Mouse (Mus musculus): ENCODE results near the gene Id3. TPM values are rescaled to one million over a fixed set of nuclear protein-coding genes. Genes with fewer than 3 reads are reported as not detected.

The Id3 gene
- polyA plus RNA-seq, 1 experiment from 2014 or later: 576 TPM

DNA sequence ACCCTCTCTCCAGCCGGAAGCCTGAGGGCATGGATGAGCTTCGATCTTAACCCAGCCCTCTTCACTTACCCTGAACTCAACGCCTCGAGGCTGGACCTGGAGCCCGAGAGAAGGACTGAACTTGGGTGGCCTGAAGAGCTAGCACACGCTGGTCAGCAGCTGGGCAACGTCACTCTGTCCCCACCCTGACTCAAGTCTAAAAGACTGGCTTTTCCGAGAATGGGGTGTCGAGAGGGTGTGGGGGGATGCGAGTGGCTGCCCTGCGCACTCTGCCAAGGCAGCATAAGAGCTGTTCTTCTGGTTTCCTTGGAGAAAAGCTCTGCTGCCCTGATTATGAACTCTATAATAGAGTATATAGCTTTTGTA lies 1.6 kb downstream of the Id3 start:
- WGBS: under 1% methylated on average over 11 of the region's 11 CpGs
- H3K4me3 ChIP-seq: peak overlapping the region; percentile 92
- H3K27ac ChIP-seq: peak overlapping the region; percentile 100
- H3K4me1 ChIP-seq (replicated peaks): peaks cover 94% of the 10 kb centered on the region
- DNase-seq (ENCODE audit: low spot score): no peak
- peaks cover 13% of the 10 kb centered on the region for H3K36me3 ChIP-seq
- H3K9me3 ChIP-seq: no peaks in the 10 kb centered on the region
- peaks cover 11% of the 10 kb centered on the region; the same call in 1 of the 2 replicates for H3K27me3 ChIP-seq (ENCODE audit: insufficient read depth, poor library complexity, severe bottlenecking)

DNA sequence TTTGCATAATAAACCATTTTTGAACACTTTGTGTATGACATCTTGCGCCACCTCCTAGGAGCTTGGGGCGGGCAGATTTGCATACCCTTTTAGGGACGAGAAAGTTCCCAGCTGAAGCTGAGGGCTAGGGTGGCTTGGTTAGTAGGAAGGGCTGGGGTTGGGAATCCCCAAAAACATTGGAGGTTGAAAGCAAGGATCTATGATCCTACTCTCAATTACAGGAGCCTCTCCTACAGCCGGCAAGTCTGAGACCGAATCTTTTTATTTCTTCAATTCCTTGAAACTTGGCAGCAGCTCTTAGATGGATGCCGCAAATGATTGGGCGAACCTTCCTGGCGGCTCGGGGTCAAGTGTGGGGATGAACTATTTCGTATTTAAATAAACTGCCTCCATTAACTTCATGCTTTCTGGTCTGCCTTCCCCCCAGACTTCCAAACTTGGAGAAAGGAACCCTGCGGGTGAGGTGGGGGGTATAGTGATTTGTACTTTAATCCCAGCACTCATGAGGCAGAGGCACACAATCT lies 2.1 kb downstream of the Id3 start:
- Histone ChIP-seq H3K4me1 (replicated peaks) (peaks cover 94% of the 10 kb centered on the region), H3K36me3 (peaks cover 13% of the 10 kb centered on the region), H3K27ac (peak overlapping the region; percentile 100), H3K27me3 (ENCODE audit: insufficient read depth, poor library complexity, severe bottlenecking) (peaks cover 11% of the 10 kb centered on the region; the same call in 1 of the 2 replicates), H3K4me3 (peak overlapping the region; percentile 92), H3K9me3 (no peaks in the 10 kb centered on the region)
- WGBS: 8% methylated on average over 11 of the region's 11 CpGs
- no peak for DNase-seq (ENCODE audit: low spot score)

DNA sequence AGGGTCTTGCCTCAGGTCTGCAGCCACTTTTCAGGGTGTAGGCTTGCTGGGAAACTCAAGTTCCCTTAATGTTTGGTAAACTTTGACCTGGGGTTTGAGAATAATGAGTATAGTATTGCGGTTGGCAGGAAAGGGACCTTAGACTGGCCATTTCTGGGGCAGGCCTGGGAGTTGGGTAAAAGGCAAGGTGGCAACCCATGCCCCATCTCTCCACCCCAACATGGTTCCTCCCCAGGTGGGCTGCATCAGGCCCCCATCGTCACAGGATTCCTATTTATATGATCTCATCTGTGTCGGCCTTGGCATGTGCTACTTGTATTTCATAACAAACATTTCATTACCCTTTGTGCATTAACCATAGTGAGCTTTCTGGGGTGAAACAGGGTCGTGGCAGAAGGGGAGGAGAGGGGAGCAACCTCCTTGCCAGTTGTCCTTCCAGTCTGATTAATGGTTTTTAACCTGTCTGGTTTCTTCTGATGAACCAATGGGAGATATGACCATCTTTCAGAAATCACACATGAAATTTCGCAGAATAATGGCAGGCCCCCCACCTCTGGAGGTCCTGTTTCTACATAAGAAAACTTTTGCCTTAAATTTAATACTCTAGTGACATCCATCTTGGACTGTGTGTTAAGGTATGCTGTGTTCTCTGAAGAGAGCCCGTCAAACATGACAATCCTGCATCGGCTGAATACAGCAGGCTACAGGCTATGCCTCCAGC lies 2.9 kb downstream of the Id3 start:
- peak overlapping the region; percentile 100 for H3K27ac ChIP-seq
- peak overlapping the region; percentile 92 for H3K4me3 ChIP-seq
- no peaks in the 10 kb centered on the region for H3K9me3 ChIP-seq
- H3K4me1 ChIP-seq (replicated peaks): peaks cover 94% of the 10 kb centered on the region
- peaks cover 11% of the 10 kb centered on the region; the same call in 1 of the 2 replicates for H3K27me3 ChIP-seq (ENCODE audit: insufficient read depth, poor library complexity, severe bottlenecking)
- H3K36me3 ChIP-seq: peaks cover 13% of the 10 kb centered on the region
- no peak for DNase-seq (ENCODE audit: low spot score)
- WGBS: 14% methylated on average over 7 of the region's 7 CpGs

DNA sequence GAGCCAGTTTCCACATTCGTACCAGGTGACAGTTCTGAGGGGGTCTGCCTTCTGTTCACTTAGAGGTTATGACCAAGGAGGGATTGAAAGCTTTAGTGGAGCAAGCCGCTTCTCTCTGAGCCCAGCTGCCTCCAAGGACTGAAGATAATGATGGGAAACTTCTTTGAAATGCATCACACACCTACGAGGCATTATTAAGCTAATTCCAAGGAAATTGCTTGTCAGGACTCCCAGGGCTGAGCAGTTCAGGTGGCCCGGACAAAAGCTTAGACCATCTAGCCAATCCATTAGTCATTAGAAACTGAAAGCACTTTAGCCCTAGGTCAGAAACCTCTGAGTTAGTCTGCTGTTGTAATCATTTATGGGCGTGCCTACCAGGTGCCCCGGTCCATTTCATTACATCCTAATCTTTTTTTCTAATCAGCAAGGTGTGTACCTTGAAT lies 3.4 kb downstream of the Id3 start:
- H3K9me3 ChIP-seq: no peaks in the 10 kb centered on the region
- H3K4me1 ChIP-seq (replicated peaks): peaks cover 94% of the 10 kb centered on the region
- WGBS: 5% methylated on average over 6 of the region's 6 CpGs
- H3K36me3 ChIP-seq: peaks cover 13% of the 10 kb centered on the region
- peak overlapping the region; percentile 100 for H3K27ac ChIP-seq
- peak; percentile 39 for DNase-seq (ENCODE audit: low spot score)
- peaks cover 11% of the 10 kb centered on the region; the same call in 1 of the 2 replicates for H3K27me3 ChIP-seq (ENCODE audit: insufficient read depth, poor library complexity, severe bottlenecking)
- H3K4me3 ChIP-seq: peak overlapping the region; percentile 92

DNA sequence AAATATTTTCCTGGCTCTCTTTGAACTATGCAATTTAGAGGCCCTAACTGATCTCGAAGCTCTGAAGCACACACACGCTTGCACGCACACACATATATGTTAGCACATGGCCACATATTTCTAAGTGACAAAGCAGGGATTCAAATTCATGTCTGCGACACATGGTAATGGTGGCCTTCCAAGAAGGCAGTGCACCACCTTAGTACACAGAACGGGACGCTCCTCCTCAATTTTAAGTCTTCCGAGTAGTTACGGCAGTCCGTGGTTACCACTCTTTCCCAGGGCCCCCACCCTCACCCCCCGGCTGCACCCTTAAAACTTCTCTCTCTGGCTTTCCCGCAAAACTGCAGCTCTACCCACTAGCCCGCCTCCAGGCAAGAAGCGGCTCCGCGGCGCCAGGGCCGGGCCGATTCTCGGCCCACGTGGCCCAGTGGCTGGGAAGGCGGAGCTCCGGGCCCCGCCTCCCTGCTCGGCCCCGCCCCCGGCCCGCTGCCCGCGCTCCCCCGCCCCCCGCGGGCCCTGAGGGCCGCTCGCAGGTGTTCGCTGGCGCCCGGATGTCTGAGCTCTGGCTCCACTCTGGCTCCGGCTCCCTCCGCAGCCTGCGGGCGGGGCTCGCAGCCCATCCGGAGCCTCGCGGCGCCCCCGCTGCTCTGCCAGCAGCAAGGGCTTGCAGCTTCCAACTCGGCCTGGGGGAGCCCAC lies 4.3 kb downstream of the Id3 start:
- Histone ChIP-seq H3K9me3 (no peaks in the 10 kb centered on the region; the same call in 1 of the 2 replicates), H3K27me3 (ENCODE audit: insufficient read depth, poor library complexity, severe bottlenecking) (peaks cover 11% of the 10 kb centered on the region; the same call in 1 of the 2 replicates), H3K36me3 (peaks cover 13% of the 10 kb centered on the region), H3K27ac (peak overlapping the region; percentile 100), H3K4me3 (peak overlapping the region; percentile 92), H3K4me1 (replicated peaks) (peaks cover 85% of the 10 kb centered on the region)
- DNase-seq (ENCODE audit: low spot score): peak; percentile 90
- under 1% methylated on average over 48 of the region's 48 CpGs for WGBS

DNA sequence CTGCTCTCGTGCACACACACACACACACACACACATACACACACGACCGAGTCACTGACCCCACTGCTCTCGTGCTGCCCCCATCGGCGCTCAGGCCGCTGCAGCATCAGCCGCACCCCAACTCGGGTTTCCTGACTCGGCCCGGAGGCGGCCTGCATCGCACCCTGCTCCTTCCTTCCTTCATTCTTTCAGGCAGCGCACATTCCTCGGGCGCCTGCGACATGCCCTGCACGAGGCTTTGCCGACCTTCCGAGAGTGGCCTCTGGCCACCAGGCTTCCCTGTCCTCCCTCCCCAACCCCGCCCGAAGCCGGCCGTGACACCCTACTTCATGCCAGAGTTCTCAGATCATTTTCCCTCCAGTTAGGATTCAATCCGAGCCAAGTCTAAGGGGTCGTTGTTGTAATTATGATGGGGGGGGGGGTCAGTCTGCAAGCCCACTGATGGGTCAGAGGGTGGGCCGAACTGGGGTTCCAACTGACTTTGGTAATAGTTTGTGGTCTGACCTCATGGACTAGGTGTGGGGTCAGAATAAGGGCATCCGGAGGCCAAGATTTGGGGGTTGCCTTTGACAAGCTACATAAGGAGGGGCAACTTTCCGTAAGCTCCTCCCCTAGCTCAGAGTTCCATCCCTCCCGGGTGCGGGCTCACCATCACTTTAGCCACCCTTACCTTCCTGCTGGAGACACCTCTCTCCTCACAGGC lies 5.2 kb downstream of the Id3 start:
- DNase-seq (ENCODE audit: low spot score): peak; percentile 72
- peaks cover 13% of the 10 kb centered on the region for H3K36me3 ChIP-seq
- H3K4me1 ChIP-seq (replicated peaks): peaks cover 76% of the 10 kb centered on the region
- H3K27ac ChIP-seq: peak overlapping the region; percentile 100
- peaks cover 11% of the 10 kb centered on the region; the same call in 1 of the 2 replicates for H3K27me3 ChIP-seq (ENCODE audit: insufficient read depth, poor library complexity, severe bottlenecking)
- H3K9me3 ChIP-seq: peaks cover 3% of the 10 kb centered on the region; the same call in 1 of the 2 replicates
- 5% methylated on average over 31 of the region's 31 CpGs for WGBS
- H3K4me3 ChIP-seq: peak overlapping the region; percentile 92

DNA sequence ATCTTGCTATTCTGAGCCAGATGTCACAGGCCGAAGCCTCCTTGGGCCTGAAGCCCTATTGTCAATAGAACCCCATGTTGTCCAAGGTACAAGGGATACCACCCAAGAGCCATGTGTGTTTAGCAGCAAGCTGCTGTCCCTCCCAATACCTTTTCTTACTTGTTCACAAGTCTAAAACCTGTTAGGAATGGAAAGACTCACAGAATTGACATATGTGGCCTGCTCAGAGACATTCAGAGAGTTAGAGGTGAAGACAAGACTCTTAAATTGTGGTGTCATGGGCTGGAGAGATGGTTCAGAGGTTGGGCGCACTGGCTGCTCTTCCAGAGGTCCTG lies 5.7 kb downstream of the Id3 start:
- H3K4me1 ChIP-seq (replicated peaks): peaks cover 71% of the 10 kb centered on the region
- no peak for DNase-seq (ENCODE audit: low spot score)
- peak overlapping the region; percentile 92 for H3K4me3 ChIP-seq

DNA sequence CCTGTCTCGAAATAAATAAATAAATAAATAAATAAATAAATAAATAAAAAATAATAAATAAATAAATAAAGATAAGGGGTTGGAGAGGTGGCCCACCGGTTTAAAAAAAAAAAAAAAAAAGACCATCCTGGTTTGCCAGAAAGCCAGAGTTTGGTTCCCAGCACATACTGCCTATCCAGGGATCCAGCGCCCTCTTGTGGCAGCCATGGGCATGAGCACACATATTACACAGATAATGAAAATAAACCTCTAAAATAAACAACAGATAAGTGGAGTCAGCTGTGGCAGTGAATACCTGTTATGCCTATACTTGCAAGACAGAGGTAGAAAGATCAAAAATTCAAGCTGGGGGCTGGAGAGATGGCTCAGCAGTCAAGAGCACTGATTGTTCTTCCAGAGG lies 6.4 kb downstream of the Id3 start:
- 35% methylated on average over 3 of the region's 3 CpGs for WGBS
- peak overlapping the region; percentile 83; the same call in 1 of the 2 replicates for H3K27ac ChIP-seq
- H3K4me1 ChIP-seq (replicated peaks): peaks cover 67% of the 10 kb centered on the region
- DNase-seq (ENCODE audit: low spot score): peak; percentile 62
- H3K36me3 ChIP-seq: peaks cover 11% of the 10 kb centered on the region
- peaks cover 11% of the 10 kb centered on the region; the same call in 1 of the 2 replicates for H3K27me3 ChIP-seq (ENCODE audit: insufficient read depth, poor library complexity, severe bottlenecking)
- peaks cover 3% of the 10 kb centered on the region; the same call in 1 of the 2 replicates for H3K9me3 ChIP-seq
- no peak overlapping the region for H3K4me3 ChIP-seq

More for the DNA sequence above, 5.7 kb downstream of the Id3 start:
- H3K27ac ChIP-seq: peak overlapping the region; percentile 100
- H3K27me3 ChIP-seq (ENCODE audit: insufficient read depth, poor library complexity, severe bottlenecking): peaks cover 11% of the 10 kb centered on the region; the same call in 1 of the 2 replicates
- peaks cover 13% of the 10 kb centered on the region for H3K36me3 ChIP-seq
- 74% methylated on average over 2 of the region's 2 CpGs for WGBS
- H3K9me3 ChIP-seq: peaks cover 3% of the 10 kb centered on the region; the same call in 1 of the 2 replicates

DNA sequence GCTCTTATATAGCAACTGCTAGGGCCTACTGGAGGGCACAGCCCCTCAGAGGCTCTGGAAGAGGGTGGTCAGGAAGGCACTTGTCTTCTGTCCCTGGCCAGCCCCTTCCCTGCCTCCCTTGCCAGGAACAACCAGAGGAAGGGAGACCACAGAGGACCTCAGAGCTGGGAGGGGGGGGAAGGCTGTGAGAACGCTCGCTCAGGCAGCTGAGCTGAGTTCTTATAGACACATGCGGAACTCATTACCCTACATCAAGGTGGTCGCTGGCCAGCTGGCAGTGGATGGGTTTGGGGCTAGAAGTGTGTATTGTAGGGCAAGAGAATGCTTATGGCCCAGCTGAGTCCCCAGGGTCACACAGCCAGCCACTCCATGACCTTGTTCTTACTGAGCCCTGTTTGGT lies 7.3 kb downstream of the Id3 start:
- peak; percentile 61 for DNase-seq (ENCODE audit: low spot score)
- WGBS: 41% methylated on average over 4 of the region's 4 CpGs
- Histone ChIP-seq H3K27me3 (ENCODE audit: insufficient read depth, poor library complexity, severe bottlenecking) (peaks cover 11% of the 10 kb centered on the region; the same call in 1 of the 2 replicates), H3K4me3 (no peak overlapping the region), H3K36me3 (peaks cover 3% of the 10 kb centered on the region), H3K27ac (peak overlapping the region; percentile 83), H3K9me3 (peaks cover 3% of the 10 kb centered on the region; the same call in 1 of the 2 replicates), H3K4me1 (replicated peaks) (peaks cover 59% of the 10 kb centered on the region)

DNA sequence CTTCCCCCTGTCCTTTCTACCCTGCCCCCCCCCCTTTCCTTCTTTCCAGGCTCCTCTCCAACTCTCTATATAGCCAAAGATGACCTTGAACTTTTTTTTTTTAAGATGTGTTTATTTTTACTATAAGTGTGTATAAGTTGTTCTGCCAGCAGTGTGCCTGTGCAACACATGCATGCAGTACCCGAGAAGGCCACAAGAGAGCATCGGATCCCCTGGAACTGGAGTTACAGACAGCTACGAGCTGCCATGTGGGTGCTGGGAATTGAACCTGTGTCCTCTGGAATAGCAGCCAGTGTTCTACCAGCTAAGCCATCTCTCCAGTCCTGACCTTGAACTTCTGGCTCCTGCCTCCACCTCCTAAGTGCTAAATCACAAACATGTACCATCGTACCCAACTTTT lies 9.5 kb downstream of the Id3 start:
- 91% methylated on average over 4 of the region's 4 CpGs for WGBS
- Histone ChIP-seq H3K4me1 (replicated peaks) (peaks cover 43% of the 10 kb centered on the region), H3K9me3 (peaks cover 3% of the 10 kb centered on the region; the same call in 1 of the 2 replicates), H3K4me3 (no peak overlapping the region), H3K27me3 (ENCODE audit: insufficient read depth, poor library complexity, severe bottlenecking) (no peaks in the 10 kb centered on the region), H3K36me3 (no peaks in the 10 kb centered on the region), H3K27ac (no peak overlapping the region)
- no peak for DNase-seq (ENCODE audit: low spot score)

DNA sequence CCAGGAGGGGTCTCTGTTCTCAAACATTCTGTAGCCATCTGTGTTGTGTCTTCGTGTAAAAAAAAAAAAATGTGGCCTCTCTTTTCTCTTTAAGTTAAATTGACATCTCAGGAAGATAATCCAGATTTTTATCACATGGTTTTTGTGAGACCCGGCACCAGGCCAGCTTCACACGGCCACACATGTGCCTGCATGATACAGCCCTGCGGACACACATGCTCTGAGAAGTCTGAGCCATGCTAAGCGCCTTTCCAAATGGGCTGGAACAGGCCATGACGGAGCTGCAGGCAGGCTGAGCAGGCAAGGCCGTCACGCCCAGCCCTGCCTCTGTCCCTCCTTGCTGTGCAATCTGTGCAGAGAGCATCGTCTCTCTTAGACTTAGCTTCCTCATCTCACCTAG lies 11.2 kb downstream of the Id3 start:
- H3K4me3 ChIP-seq: no peak overlapping the region
- 0 out of 2 replicates have a peak overlapping the region, but pooled peaks have one; percentile 20 for H3K27ac ChIP-seq
- WGBS: 79% methylated on average over 9 of the region's 9 CpGs
- DNase-seq (ENCODE audit: low spot score): no peak
- H3K36me3 ChIP-seq: no peaks in the 10 kb centered on the region
- H3K9me3 ChIP-seq: peaks cover 3% of the 10 kb centered on the region; the same call in 1 of the 2 replicates
- H3K4me1 ChIP-seq (replicated peaks): peaks cover 37% of the 10 kb centered on the region
- H3K27me3 ChIP-seq (ENCODE audit: insufficient read depth, poor library complexity, severe bottlenecking): no peaks in the 10 kb centered on the region

DNA sequence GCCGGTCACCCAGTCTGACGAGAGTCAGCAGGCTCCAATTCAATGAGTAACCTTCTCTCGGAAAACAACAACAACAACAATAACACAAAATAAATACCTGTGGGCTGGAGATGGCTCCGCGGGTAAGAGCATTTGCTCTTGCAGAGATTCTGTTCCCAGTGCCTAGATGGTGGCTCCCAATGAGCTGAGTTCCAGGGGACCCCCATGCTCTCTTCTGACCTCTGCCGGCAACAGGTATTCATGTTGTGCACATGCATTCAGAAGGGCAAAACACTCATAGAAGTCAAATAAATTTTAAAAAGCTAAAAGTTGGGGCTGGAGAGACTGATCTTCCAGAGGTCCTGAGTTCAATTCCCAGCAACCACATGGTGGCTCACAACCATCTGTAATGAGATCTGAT lies 15.2 kb downstream of the Id3 start:
- H3K27me3 ChIP-seq (ENCODE audit: insufficient read depth, poor library complexity, severe bottlenecking): no peaks in the 10 kb centered on the region
- 72% methylated on average over 6 of the region's 6 CpGs for WGBS
- no peak for DNase-seq (ENCODE audit: low spot score)
- H3K36me3 ChIP-seq: no peaks in the 10 kb centered on the region
- H3K4me1 ChIP-seq (replicated peaks): peaks cover 32% of the 10 kb centered on the region
- H3K9me3 ChIP-seq: no peaks in the 10 kb centered on the region
- H3K4me3 ChIP-seq: no peak overlapping the region
- H3K27ac ChIP-seq: 0 out of 2 replicates have a peak overlapping the region, but pooled peaks have one; percentile 9
